Mouse (Mus musculus) testis, adult 2 months (tissue): Measurements from ENCODE around the gene Cldn7. TPM values are rescaled to one million over a fixed set of nuclear protein-coding genes. Genes with fewer than 3 reads are reported as not detected.
"Not testable (repeated sequence)": the region's sequence is repeated elsewhere in the genome, so short reads cannot be mapped to it uniquely, and the experiment has no call there.

ENCODE experiments used
- H3K27ac ChIP-seq: fragments of 200-500 bp; 2 replicates; pipeline ENCODE4 v1.5.1; 2012; ENCODE audit warnings: low read depth, low read length; ENCODE audit not compliant: control insufficient read depth, insufficient read depth
- H3K27me3 ChIP-seq: fragments of 200-500 bp; 2 replicates; pipeline ENCODE4 v1.6.1; 2012; ENCODE audit warnings: mild to moderate bottlenecking, low read length, moderate library complexity; ENCODE audit not compliant: control insufficient read depth, insufficient read depth
- H3K36me3 ChIP-seq: fragments of 200-500 bp; 2 replicates; pipeline ENCODE4 v1.6.1; 2012; ENCODE audit warnings: mild to moderate bottlenecking, low read length; ENCODE audit not compliant: control insufficient read depth, insufficient read depth
- H3K4me1 ChIP-seq: fragments of 200-500 bp; 2 replicates; pipeline ENCODE4 v1.6.1; 2012; ENCODE audit warnings: low read length; ENCODE audit not compliant: control insufficient read depth, insufficient read depth
- H3K4me3 ChIP-seq: fragments of 200-500 bp; 2 replicates; pipeline ENCODE4 v1.5.1; 2012; ENCODE audit warnings: low read depth, mild to moderate bottlenecking, low read length, moderate library complexity, mixed read lengths; ENCODE audit not compliant: control insufficient read depth
- CTCF ChIP-seq: fragments of 200-500 bp; IDR thresholded peaks from 2 replicates; pipeline ENCODE4 v1.5.1; 2012; ENCODE audit warnings: low read depth, mild to moderate bottlenecking, inconsistent platforms, low read length, moderate library complexity; ENCODE audit not compliant: control insufficient read depth, insufficient read depth, insufficient replicate concordance
- POLR2A ChIP-seq: fragments of 200-500 bp; IDR thresholded peaks from 2 replicates; pipeline ENCODE4 v1.6.1; 2012; ENCODE audit warnings: low read depth, mild to moderate bottlenecking, inconsistent platforms, low read length, moderate library complexity; ENCODE audit not compliant: control insufficient read depth
- polyA plus RNA-seq: library from polyadenylated mRNA; depleted of rRNA; stranded (reverse); fragments of >200 nt; gene quantifications from 2 replicates; pipeline ENCODE4 v1.2.3, GENCODE M21; 2012

Cldn7 gene
- polyA plus RNA-seq, 1 experiment, result 3.0 TPM

DNA sequence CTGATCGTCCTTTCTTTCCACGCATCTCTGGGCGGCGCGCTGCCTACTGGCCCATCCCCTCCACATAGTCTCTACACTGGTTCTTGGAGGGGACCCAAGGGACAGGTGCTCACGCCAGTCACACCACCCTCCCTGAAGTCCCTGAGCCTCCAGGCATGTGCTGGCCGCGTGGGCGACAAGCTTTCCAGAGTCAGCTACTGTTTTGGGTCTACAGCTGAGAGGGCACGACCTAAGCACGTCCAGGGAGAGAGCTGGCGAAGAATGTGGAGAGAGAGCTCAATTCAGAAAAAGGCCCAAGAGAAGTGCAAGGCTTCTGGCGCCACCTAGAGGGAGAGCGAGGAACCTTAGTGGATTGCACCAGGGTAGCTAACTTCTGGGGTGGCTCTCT lies 15.8 kb upstream of the Cldn7 start:
- no peak overlapping the region for H3K27ac ChIP-seq
- TF ChIP-seq POLR2A, result no peak
- peak; percentile 82; the same call in 1 of the 2 replicates for TF ChIP-seq CTCF

GRCm38 (mm10) chr11:69950807-69951459 lies 13.6 kb upstream of the Cldn7 start:
- H3K36me3 ChIP-seq, result no peaks in the 10 kb centered on the region

More for the DNA sequence above, 15.8 kb upstream of the Cldn7 start:
- Histone ChIP-seq H3K27me3 (no peaks in the 10 kb centered on the region), H3K36me3 (no peaks in the 10 kb centered on the region), H3K4me3 (peak overlapping the region; percentile 37), H3K4me1 (peaks cover 18% of the 10 kb centered on the region)

GRCm38 (mm10) chr11:69952274-69952673 lies 12.3 kb upstream of the Cldn7 start:
- H3K27ac ChIP-seq, result no peak overlapping the region
- no peaks in the 10 kb centered on the region for H3K36me3 ChIP-seq

More at GRCm38 (mm10) chr11:69950807-69951459, 13.6 kb upstream of the Cldn7 start:
- no peaks in the 10 kb centered on the region for H3K27me3 ChIP-seq
- TF ChIP-seq CTCF, result no peak
- no peak for TF ChIP-seq POLR2A
- peaks cover 18% of the 10 kb centered on the region for H3K4me1 ChIP-seq
- H3K27ac ChIP-seq, result no peak overlapping the region
- H3K4me3 ChIP-seq, result no peak overlapping the region

DNA sequence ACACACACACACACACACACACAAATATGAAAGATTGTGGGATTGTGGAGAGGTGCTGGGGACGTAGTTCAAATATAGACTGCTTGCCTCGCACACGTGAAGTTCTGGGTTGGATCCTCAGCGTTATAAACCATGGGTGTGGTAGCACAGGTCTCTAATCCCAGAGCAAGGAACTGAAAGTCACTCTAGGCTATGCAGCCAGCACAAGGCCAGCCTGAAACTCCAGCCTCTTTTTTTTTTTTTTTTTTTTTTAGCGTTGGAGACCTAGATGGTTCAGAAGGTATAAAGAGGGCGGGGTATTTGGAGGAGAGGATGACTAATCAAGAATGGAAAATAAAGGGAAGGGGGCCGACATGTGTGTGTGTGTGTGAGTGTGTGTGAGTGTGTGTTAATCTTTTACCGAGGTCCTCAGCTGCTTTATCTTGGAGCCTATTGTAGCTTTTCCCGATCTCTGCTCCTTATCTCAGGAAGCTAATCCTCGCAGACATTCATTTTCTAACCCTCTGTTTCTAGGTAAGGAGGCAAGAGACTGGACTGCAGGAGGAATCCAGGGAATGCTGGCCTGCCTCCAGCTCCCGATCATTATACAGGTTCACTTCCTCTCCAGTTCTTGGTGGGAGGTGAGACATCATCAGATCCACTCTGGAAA lies 11.2 kb upstream of the Cldn7 start:
- TF ChIP-seq CTCF (no peak), POLR2A (no peak)
- Histone ChIP-seq H3K36me3 (no peaks in the 10 kb centered on the region), H3K27me3 (no peaks in the 10 kb centered on the region), H3K4me1 (peaks cover 5% of the 10 kb centered on the region), H3K27ac (no peak overlapping the region), H3K4me3 (no peak overlapping the region)

More at GRCm38 (mm10) chr11:69952274-69952673, 12.3 kb upstream of the Cldn7 start:
- TF ChIP-seq CTCF (no peak), POLR2A (no peak)
- Histone ChIP-seq H3K4me1 (peaks cover 15% of the 10 kb centered on the region), H3K27me3 (no peaks in the 10 kb centered on the region), H3K4me3 (no peak overlapping the region)

- not testable (repeated sequence) for H3K4me3 ChIP-seq, H3K27ac ChIP-seq, H3K36me3 ChIP-seq, H3K27me3 ChIP-seq, H3K4me1 ChIP-seq
Measured at GRCm38 (mm10) chr11:69955618-69956017, 9.0 kb upstream of the Cldn7 start.

GRCm38 (mm10) chr11:69956218-69956617 lies 8.4 kb upstream of the Cldn7 start:
- H3K27ac ChIP-seq, result no peak overlapping the region
- no peak for TF ChIP-seq CTCF
- no peak for TF ChIP-seq POLR2A
- H3K4me3 ChIP-seq, result no peak overlapping the region
- H3K36me3 ChIP-seq, result no peaks in the 10 kb centered on the region
- no peaks in the 10 kb centered on the region for H3K4me1 ChIP-seq
- no peaks in the 10 kb centered on the region for H3K27me3 ChIP-seq

GRCm38 (mm10) chr11:69960616-69961015 lies 4.0 kb upstream of the Cldn7 start:
- no peak overlapping the region for H3K4me3 ChIP-seq
- H3K4me1 ChIP-seq, result peaks cover 4% of the 10 kb centered on the region
- no peak overlapping the region for H3K27ac ChIP-seq
- no peak for TF ChIP-seq POLR2A
- peak; percentile 49; the same call in 1 of the 2 replicates for TF ChIP-seq CTCF
- H3K27me3 ChIP-seq, result no peaks in the 10 kb centered on the region
- H3K36me3 ChIP-seq, result no peaks in the 10 kb centered on the region

DNA sequence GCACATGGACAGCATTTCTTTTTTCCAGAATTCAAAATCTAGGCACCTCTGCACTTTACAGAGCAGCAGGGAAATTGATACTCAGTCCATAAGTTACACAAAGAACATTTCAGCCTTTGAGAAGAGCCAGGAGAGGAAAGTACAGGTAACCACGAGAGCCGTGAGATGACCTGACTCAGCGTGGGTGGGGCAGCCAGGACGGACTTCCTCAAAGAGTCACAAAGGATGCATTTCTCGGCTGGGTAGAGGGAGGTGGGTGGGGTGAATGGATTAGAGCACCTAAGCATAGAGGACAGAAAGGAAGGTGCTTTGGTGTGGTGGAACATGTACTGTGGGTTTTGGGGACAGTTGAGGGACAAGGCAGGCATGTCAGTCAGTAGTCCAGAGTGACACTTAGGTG lies 2.7 kb upstream of the Cldn7 start:
- no peaks in the 10 kb centered on the region for H3K36me3 ChIP-seq
- H3K4me1 ChIP-seq, result peaks cover 16% of the 10 kb centered on the region
- H3K27ac ChIP-seq, result no peak overlapping the region
- H3K4me3 ChIP-seq, result no peak overlapping the region
- TF ChIP-seq CTCF (no peak), POLR2A (no peak)
- H3K27me3 ChIP-seq, result no peaks in the 10 kb centered on the region
